Mouse (Mus musculus) T-helper 2 cell (primary cell): ENCODE results near the gene Efhd2.

Experiments
- in situ Hi-C: fragments of 300-600 bp; cut with MboI, MseI; formaldehyde crosslinking; loops from one replicate; pipeline ENCODE4 v1.15.1; 2025; ENCODE audit warnings: high pct_unique_total_duplicates

The Efhd2 gene

DNA sequence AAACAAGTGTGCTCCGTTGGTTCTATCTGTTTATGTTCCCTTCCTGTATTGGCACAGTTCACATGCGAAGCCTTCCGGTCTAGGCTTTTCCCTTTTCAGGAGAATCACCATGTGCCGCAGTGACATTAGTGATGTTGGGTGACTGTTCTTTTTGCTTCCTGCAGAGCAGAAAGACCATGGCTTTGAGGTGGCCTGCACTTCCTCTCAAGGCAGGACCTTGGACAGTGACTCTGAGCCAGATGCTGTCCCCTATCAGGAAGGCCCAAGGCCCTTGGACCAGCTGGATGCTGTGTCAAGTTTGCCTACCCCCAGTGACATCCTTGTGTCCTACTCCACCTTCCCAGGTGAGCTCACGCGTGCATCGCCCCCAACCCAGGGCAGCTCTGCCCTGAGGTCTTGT, 63.3 kb downstream of the Efhd2 start:
- in situ Hi-C loops: loop anchor here (5.0 kb wide), 1 partner anchor 421 kb away; no protein-coding TSS in a partner anchor

DNA sequence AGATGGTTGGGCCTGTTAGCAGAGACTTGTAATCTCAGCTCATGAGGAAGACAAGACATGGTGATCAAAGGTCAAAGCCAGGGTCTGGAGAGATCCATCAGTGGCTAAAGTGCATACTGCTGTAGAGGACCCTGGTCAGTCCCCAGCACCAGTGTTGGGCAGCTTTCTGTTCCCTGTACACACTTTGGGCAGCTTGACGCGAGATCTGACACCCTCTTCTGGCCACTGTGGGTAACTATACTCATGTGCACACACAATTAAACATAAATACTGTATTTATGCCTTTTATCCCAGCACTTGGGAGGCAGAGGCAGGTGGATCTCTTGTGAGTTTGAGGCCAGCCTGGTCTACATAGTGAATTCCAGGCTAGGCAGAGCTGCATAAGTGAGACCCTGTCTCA, 63.7 kb downstream of the Efhd2 start:
- in situ Hi-C loops: loop anchor here (5.0 kb wide), 1 partner anchor 421 kb away; no protein-coding TSS in a partner anchor

DNA sequence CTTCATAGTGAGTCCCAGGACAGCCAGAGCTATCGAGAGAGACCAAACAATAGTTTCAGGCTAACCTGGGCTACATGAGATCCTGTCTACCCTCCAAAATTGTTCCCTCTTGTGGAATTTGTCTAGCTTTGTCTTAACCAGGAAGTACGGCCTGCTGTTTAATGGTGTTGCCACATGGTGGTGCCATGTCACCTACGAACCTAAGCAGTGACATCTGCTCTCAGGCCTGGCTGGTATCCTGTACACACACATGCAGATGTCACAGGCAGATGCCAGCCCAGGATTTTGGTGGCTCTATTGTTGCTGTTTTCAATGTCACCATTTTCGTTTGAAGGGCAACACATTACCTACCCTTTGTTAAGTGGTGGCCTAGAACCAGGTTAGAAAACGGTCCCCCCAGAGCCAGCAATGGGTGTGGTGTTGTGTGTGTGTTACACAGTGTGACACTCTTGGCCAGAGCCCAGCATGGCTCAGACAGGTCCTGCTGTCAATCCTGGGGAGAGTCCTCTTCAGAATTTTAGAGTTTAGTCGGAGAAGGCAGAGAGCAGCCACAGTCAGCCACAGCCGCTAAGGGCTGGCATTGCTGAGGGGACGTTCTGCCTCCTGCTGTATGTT, 64.8 kb downstream of the Efhd2 start:
- in situ Hi-C loops: loop anchor here (5.0 kb wide), 1 partner anchor 422 kb away; no protein-coding TSS in a partner anchor
